Mouse (Mus musculus) kidney, postnatal 4 days (tissue): Measurements from ENCODE around the gene Abca1.
A peak's percentile ranks its signal among the peaks of the same experiment; 100 is the strongest.

ENCODE experiments used
- DNase-seq, 2 experiments: peaks; one replicate each; pipeline ENCODE4 v3.0.0; 2021; ENCODE audit warnings: mixed read lengths in 2 of 2

Gene Abca1

GRCm38 (mm10) chr4:53120038-53120685 lies 39.5 kb downstream of the Abca1 start:
- DNase-seq: no peak

- DNase-seq: no peak
Observed at GRCm38 (mm10) chr4:53118643-53119042, 41.1 kb downstream of the Abca1 start.

- DNase-seq: peak; percentile 38 to 53
Observed at GRCm38 (mm10) chr4:53117610-53118009, 42.1 kb downstream of the Abca1 start.

DNA sequence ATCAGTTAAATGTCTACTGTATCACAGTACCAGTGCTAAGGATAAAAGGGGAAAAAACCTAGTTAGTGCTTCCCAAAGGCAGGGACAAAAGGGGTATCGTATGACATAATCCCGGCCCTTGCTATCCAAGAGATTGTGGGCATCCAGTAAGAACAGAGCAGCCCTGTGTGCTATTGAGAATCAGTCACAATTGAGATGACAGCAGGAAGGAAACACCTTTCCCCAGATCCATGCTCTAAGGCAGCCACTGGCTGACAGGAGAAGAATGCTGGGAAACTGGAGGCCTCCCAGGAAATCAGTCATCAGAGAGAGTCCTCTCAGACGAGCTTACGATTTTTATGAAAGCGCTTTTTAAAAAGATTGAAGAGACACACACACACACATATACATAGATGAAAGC lies 42.6 kb downstream of the Abca1 start:
- DNase-seq: no peak

DNA sequence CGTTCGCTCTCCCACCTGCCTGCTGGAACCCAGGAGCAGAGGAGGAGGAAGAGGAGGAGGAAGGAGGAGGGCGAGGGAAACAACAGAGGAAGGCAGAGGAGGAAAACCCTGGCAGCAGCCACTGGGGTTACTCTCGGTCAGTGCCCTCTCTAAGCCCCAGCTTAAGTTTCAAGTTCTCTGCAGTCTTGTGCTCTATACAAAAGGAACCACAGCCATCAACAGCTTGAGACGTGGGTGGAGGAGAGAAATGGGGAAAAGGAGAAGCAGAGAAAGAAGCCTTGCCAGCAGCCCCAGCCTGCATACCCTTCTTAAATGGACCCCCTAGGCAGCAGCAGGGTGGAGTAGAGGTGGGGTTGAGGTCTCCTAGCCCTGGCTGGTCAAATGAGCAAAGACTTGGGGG lies 43.8 kb downstream of the Abca1 start:
- no peak for DNase-seq

- DNase-seq: peak; percentile 26 to 36
Observed at GRCm38 (mm10) chr4:53115410-53115809, 44.3 kb downstream of the Abca1 start.

- DNase-seq: peak; percentile 15 to 45
Observed at GRCm38 (mm10) chr4:53111919-53112355, 47.8 kb downstream of the Abca1 start.

DNA sequence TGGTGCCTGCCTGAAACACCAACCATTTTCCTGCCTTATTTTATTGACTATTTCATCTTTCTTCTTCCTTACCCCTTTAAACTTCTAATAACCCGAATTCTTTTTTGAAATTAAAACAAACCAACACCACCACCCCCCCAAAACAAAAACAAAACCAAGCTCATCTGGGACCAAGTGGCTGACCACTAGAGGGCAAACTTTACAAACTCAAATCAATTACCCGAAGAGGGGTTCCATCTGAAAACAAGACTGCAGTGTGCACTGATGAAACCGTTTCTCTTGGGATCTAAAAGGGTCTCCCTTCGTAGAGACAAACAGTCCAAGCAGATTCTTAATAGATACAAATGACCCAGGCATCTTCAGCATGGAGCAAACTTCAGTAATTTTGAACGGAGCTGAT lies 49.3 kb downstream of the Abca1 start:
- DNase-seq: no peak

DNA sequence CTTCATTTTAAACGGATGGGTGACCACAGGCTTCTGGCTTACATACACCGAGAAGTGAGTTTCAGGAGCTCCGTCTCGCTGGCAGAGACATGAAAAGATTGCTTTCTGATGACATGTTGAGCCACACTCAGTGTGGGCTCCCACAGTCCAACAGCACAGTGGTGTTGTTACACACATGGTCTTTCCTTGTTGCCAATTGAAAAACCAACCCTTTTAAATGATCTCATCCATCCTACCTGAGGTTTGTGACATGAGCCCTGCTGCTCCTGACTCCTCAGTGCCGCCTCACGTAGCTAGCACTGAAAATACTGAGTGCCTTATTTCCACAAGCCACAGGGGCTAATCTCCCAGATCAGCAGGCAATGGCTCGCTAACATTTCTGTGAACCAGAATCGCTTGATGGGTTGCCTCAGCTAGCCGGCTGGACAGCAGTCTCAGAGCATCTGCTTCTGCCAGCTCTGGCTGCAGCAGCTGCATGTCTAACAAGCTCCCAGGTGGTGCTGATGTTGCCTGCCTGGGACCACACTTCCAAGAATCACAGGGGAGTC lies 50.2 kb downstream of the Abca1 start:
- no peak for DNase-seq

- DNase-seq: no peak
Observed at GRCm38 (mm10) chr4:53108194-53108593, 51.5 kb downstream of the Abca1 start.

GRCm38 (mm10) chr4:53106732-53107131 lies 53.0 kb downstream of the Abca1 start:
- DNase-seq: no peak

GRCm38 (mm10) chr4:53106071-53106470 lies 53.6 kb downstream of the Abca1 start:
- DNase-seq: no peak

DNA sequence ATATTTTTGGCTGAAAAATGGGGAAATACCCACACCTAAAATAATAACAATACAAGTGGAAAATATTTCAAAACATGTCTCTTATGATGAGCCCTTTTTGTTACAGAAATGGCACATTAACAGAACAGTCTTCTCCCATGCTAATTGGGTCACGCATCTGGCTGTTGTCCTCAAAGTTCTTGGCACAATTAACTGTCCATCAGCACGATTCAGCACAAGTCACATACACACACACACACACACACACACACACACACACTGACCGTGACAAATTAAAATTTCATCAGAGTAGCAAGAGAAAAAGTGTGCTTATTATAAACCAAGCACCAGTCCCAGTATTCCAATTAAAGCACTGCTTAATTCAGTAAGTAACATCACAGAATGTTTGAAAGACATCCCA lies 55.1 kb downstream of the Abca1 start:
- no peak for DNase-seq

DNA sequence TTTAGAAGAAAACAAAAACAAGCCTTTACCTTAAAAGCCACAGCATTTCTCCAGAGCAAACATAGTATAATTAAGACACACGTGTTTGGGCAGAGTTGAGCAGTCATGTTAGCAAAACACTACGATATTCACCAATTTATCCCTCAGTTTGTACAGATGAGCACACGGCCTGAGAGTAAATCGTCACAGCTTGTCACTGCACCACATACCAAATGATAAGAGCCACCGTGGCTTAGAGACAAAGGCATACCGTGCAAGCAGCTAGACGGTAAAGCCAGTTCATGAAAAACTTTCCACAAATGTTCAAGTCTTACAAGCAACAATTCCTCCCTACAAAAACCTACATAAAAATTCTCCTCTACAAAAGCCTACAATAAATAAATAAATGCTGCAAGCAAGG lies 57.2 kb downstream of the Abca1 start:
- DNase-seq: no peak

- no peak for DNase-seq
Observed at GRCm38 (mm10) chr4:53101306-53101705, 58.4 kb downstream of the Abca1 start.

- DNase-seq: no peak
Observed at GRCm38 (mm10) chr4:53100492-53100891, 59.2 kb downstream of the Abca1 start.

DNA sequence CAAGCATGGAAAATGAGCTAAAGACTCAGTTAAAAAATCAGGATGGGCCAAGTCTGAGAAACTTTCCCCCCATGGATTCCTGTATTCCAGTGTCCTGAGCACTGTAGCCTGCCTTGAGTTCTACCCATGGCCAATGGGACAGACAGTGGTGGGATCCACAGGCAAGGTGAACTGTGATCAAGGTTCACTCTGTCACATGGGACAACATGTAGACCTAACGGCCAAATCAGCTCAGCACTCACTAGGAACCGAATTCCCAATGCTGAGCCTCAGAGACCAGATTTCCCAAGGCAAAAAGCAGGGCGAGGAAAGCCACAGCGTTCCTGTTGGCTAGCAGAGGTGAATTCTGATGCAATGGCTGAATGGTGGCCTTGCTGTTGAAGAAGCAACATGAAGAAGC lies 64.8 kb downstream of the Abca1 start:
- no peak for DNase-seq

- peak in 1 of 2 experiments; percentile 31 for DNase-seq
Observed at GRCm38 (mm10) chr4:53094331-53094730, 65.4 kb downstream of the Abca1 start.

DNA sequence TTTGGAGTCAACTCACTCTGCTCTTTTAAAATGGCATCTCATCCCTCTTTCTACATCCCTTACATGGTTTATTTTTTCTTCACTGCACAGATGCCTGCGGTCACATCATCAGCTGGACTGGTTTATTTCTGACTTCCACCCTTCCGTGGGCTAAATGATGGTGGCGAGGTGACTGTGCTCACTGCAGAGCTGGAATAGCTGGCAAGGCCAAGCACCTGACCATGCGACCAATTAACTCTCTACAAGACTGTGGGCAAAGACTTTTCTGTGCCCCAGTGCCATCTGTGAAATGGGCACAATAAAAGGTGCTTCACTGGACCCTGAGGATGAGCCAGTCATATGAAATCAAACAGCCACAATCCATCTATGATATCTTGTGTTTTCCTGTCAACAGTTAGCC lies 66.1 kb downstream of the Abca1 start:
- DNase-seq: no peak

- DNase-seq: no peak
Observed at GRCm38 (mm10) chr4:53089641-53090040, 70.1 kb downstream of the Abca1 start.

DNA sequence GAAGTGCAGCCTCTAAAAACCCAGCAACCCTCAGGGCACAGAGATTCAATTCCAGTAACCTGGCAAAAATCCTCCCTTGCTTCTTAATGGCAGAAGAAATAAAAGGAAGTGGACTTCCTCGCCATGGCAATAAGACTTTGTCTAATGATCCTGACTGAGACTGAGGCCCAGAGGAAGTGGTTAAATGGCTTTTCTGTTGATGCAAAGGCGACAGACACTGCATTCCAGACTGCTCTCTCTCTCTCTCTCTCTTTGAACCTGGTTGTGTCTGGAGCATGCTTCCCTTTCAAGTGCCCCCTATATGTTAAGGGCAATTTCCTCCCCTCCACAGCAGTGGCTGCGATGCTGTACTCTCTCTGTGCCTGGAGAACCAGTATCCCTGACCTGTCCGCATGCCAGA lies 70.7 kb downstream of the Abca1 start:
- no peak for DNase-seq

DNA sequence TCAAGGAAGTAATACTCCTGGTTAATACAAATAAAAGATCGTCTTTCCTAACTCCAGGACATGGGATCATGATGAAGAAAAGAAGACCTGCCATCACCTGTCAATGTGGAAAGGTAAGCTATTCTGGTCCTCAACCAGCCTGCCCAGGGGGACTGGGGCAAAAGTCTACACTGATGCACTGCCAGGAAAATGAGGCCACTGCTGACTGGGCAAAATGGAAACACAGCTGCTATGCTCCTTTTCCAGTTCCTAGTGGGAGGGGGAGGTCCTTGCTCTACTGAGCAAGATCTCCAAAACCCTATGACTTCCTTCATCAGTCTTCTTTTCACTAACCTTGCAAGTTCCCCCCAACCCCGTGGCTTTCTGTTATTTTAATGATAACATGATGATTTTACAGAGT lies 73.1 kb downstream of the Abca1 start:
- no peak for DNase-seq

GRCm38 (mm10) chr4:53085634-53086033 lies 74.1 kb downstream of the Abca1 start:
- DNase-seq: no peak

DNA sequence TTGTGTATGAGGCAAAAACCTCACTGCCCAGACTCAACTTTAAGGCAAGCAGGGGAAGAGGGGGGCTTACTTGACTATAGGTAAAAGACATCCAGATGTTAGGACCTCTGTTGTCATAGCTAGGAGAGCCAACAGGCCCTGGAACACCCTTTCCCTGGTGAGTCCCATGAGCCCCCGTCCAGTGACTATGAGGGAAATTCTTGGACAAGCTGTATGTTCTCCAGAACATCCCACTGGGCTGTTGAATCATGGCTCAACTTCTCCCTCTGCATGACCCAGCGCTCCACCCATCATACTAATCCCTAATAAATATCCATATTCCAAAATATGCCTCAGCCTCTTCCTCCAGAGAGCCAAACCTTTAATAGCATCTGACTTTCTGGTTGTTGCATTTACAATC lies 76.6 kb downstream of the Abca1 start:
- no peak for DNase-seq

- no peak for DNase-seq
Observed at GRCm38 (mm10) chr4:53082451-53082850, 77.2 kb downstream of the Abca1 start.
